Mouse (Mus musculus) liver, embryonic 11.5 days (tissue): ENCODE data around the gene 1500015O10Rik. TPM values are rescaled to one million over a fixed set of nuclear protein-coding genes. Genes with fewer than 3 reads are reported as not detected.

ENCODE experiments used
- ATAC-seq: fragments of 200-750 bp; cut with Nextera tagmentation; replicated peaks from 2 replicates; pipeline ENCODE4 v1.8.0; 2017; ENCODE audit warnings: moderate number of reproducible peaks, mild to moderate bottlenecking, moderate TSS enrichment, moderate library complexity; ENCODE audit not compliant: low FRiP score
- DNase-seq: peaks from one replicate; pipeline ENCODE4 v3.0.0-alpha.2; 2017; ENCODE audit warnings: low spot score
- H3K27ac ChIP-seq: fragments of 300-500 bp; sonication (generic); 2 replicates; pipeline ENCODE4 v1.5.1; 2014; ENCODE audit warnings: mild to moderate bottlenecking, low read depth, low read length, control low read depth
- H3K27me3 ChIP-seq: fragments of 300-500 bp; sonication (generic); replicated peaks from 2 replicates; pipeline ENCODE4 v1.6.1; 2014; ENCODE audit warnings: low read length, mixed read lengths; ENCODE audit not compliant: control insufficient read depth, insufficient read depth
- H3K36me3 ChIP-seq: fragments of 300-500 bp; sonication (generic); 2 replicates; pipeline ENCODE4 v1.6.1; 2014; ENCODE audit warnings: mild to moderate bottlenecking, low read length, moderate library complexity, mixed read lengths; ENCODE audit not compliant: control insufficient read depth, insufficient read depth
- H3K4me1 ChIP-seq: fragments of 300-500 bp; sonication (generic); replicated peaks from 2 replicates; pipeline ENCODE4 v1.6.1; 2014; ENCODE audit warnings: low read length, mixed read lengths; ENCODE audit not compliant: control insufficient read depth, insufficient read depth
- H3K4me2 ChIP-seq: fragments of 300-500 bp; sonication (generic); 2 replicates; pipeline ENCODE4 v1.6.1; 2014; ENCODE audit warnings: mild to moderate bottlenecking, control low read depth, moderate library complexity
- H3K4me3 ChIP-seq: fragments of 300-500 bp; sonication (generic); 2 replicates; pipeline ENCODE4 v1.5.1; 2014; ENCODE audit warnings: low read depth, low read length, control low read depth
- H3K9ac ChIP-seq: fragments of 300-500 bp; sonication (generic); 2 replicates; pipeline ENCODE4 v1.6.1; 2014; ENCODE audit warnings: low read depth, low read length, control low read depth
- H3K9me3 ChIP-seq: fragments of 300-500 bp; sonication (generic); 2 replicates; pipeline ENCODE4 v1.6.1; 2016; ENCODE audit warnings: low read length, inconsistent platforms, mixed read lengths; ENCODE audit not compliant: control insufficient read depth
- WGBS: fragments of 180-500 bp; shearing (Covaris S2); extraction: QIAGEN DNeasy Blood & Tissue Kit; methylation state at CpG from one replicate; pipeline ENCODE4 v1.1.7; 2014; 5-methylcytosine and 5-hydroxymethylcytosine counted together
- polyA plus RNA-seq: library from polyadenylated mRNA; unstranded; fragments of >200 nt; fragmentation: Nextera tagmentation; extraction: Ambion mirVana; gene quantifications from 2 replicates; pipeline ENCODE4 v1.2.1, GENCODE M21; 2014

Gene 1500015O10Rik
- polyA plus RNA-seq, 1 experiment from 2014 or later, result 0.25 TPM

GRCm38 (mm10) chr1:43768385-43768990 lies 38.1 kb downstream of the 1500015O10Rik start:
- no peaks in the 10 kb centered on the region for H3K9me3 ChIP-seq
- no peak overlapping the region for H3K4me2 ChIP-seq
- no peak overlapping the region for H3K4me3 ChIP-seq
- ATAC-seq, result no peak
- no peak overlapping the region for H3K9ac ChIP-seq
- no peak overlapping the region for H3K27ac ChIP-seq
- peaks cover 2% of the 10 kb centered on the region; the same call in 1 of the 2 replicates for H3K36me3 ChIP-seq
- no peak for DNase-seq
- no peaks in the 10 kb centered on the region for H3K27me3 ChIP-seq
- no peaks in the 10 kb centered on the region for H3K4me1 ChIP-seq
- 79% methylated on average over 4 of the region's 4 CpGs for WGBS

- H3K27me3 ChIP-seq, result no peaks in the 10 kb centered on the region
- no peak for DNase-seq
- no peaks in the 10 kb centered on the region for H3K9me3 ChIP-seq
- no peak overlapping the region for H3K9ac ChIP-seq
- 75% methylated on average over 1 of the region's 1 CpGs for WGBS
- no peak overlapping the region for H3K4me3 ChIP-seq
- H3K4me1 ChIP-seq, result no peaks in the 10 kb centered on the region
- H3K36me3 ChIP-seq, result peaks cover 5% of the 10 kb centered on the region; the same call in 1 of the 2 replicates
- H3K4me2 ChIP-seq, result no peak overlapping the region
- H3K27ac ChIP-seq, result no peak overlapping the region
- ATAC-seq, result no peak
Measured at GRCm38 (mm10) chr1:43769348-43769747, 38.9 kb downstream of the 1500015O10Rik start.

DNA sequence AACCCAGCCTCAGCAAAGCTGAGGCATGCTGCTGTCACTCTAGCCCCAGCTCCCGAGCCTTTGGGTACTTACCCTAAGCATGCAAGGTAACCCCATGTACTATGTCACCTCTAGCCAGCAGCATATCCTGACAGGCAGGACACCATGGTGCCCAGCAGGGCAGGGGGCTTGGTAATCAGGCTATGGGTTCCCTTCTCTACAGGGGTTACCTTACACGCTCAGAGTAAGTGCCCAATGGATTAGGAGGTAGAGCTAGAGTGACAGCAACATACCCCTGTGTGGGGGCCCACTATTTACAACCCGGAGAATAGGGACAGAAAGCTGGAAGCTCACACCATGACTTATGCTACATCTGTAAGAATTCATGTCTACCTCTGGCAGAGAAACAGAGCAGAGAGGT lies 39.6 kb downstream of the 1500015O10Rik start:
- peaks cover 5% of the 10 kb centered on the region; the same call in 1 of the 2 replicates for H3K36me3 ChIP-seq
- H3K4me2 ChIP-seq, result no peak overlapping the region
- no peak overlapping the region for H3K4me3 ChIP-seq
- ATAC-seq (no peak), DNase-seq (no peak)
- no peak overlapping the region for H3K27ac ChIP-seq
- no peaks in the 10 kb centered on the region for H3K9me3 ChIP-seq
- H3K27me3 ChIP-seq, result no peaks in the 10 kb centered on the region
- H3K4me1 ChIP-seq, result no peaks in the 10 kb centered on the region
- H3K9ac ChIP-seq, result no peak overlapping the region
- WGBS, result 79% methylated on average over 3 of the region's 3 CpGs

DNA sequence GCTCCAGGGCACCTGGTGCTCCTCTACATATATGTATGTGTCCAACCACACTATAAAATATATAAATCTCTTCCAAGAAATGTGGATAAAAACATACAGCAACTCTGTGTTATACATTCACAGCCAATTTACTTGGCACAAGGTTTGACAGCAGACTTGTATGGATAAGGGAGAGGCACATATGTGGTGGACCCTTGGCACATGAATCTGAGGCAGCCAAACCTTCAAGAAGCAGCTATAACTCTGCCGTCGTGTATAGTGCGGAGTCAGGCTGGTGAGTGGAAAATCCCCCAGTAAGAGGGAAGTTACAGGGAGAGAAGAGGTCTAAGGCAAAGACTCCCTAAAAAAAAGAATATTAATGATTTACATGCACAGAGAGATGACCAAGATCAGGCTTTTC lies 42.3 kb downstream of the 1500015O10Rik start:
- H3K4me3 ChIP-seq, result no peak overlapping the region
- WGBS, result 96% methylated on average over 3 of the region's 3 CpGs
- no peaks in the 10 kb centered on the region for H3K9me3 ChIP-seq
- H3K4me2 ChIP-seq, result no peak overlapping the region
- ATAC-seq, result no peak
- H3K36me3 ChIP-seq, result peaks cover 5% of the 10 kb centered on the region; the same call in 1 of the 2 replicates
- no peak for DNase-seq
- H3K9ac ChIP-seq, result no peak overlapping the region
- no peaks in the 10 kb centered on the region for H3K4me1 ChIP-seq
- no peak overlapping the region for H3K27ac ChIP-seq
- H3K27me3 ChIP-seq, result no peaks in the 10 kb centered on the region

GRCm38 (mm10) chr1:43774126-43774525 lies 43.7 kb downstream of the 1500015O10Rik start:
- Histone ChIP-seq H3K27me3 (no peaks in the 10 kb centered on the region), H3K9ac (no peak overlapping the region), H3K4me1 (no peaks in the 10 kb centered on the region), H3K36me3 (peaks cover 10% of the 10 kb centered on the region; the same call in 1 of the 2 replicates), H3K9me3 (no peaks in the 10 kb centered on the region), H3K4me2 (no peak overlapping the region), H3K4me3 (no peak overlapping the region), H3K27ac (no peak overlapping the region)
- ATAC-seq (no peak), DNase-seq (no peak)
- WGBS, result 89% methylated on average over 4 of the region's 4 CpGs

GRCm38 (mm10) chr1:43776106-43776505 lies 45.7 kb downstream of the 1500015O10Rik start:
- no peaks in the 10 kb centered on the region for H3K4me1 ChIP-seq
- H3K9ac ChIP-seq, result no peak overlapping the region
- no peak overlapping the region for H3K27ac ChIP-seq
- ATAC-seq, result no peak
- H3K9me3 ChIP-seq, result no peaks in the 10 kb centered on the region
- no peak for DNase-seq
- no peaks in the 10 kb centered on the region for H3K27me3 ChIP-seq
- WGBS, result 76% methylated on average over 3 of the region's 3 CpGs
- no peak overlapping the region for H3K4me3 ChIP-seq
- H3K4me2 ChIP-seq, result no peak overlapping the region
- H3K36me3 ChIP-seq, result peaks cover 11% of the 10 kb centered on the region; the same call in 1 of the 2 replicates

- no peak overlapping the region for H3K4me2 ChIP-seq
- no peak overlapping the region for H3K9ac ChIP-seq
- WGBS, result 78% methylated on average over 2 of the region's 2 CpGs
- H3K4me1 ChIP-seq, result no peaks in the 10 kb centered on the region
- peaks cover 8% of the 10 kb centered on the region; the same call in 1 of the 2 replicates for H3K36me3 ChIP-seq
- ATAC-seq (no peak), DNase-seq (no peak)
- H3K27ac ChIP-seq, result no peak overlapping the region
- no peaks in the 10 kb centered on the region for H3K9me3 ChIP-seq
- H3K4me3 ChIP-seq, result no peak overlapping the region
- no peaks in the 10 kb centered on the region for H3K27me3 ChIP-seq
Measured at GRCm38 (mm10) chr1:43781195-43781594, 50.8 kb downstream of the 1500015O10Rik start.

DNA sequence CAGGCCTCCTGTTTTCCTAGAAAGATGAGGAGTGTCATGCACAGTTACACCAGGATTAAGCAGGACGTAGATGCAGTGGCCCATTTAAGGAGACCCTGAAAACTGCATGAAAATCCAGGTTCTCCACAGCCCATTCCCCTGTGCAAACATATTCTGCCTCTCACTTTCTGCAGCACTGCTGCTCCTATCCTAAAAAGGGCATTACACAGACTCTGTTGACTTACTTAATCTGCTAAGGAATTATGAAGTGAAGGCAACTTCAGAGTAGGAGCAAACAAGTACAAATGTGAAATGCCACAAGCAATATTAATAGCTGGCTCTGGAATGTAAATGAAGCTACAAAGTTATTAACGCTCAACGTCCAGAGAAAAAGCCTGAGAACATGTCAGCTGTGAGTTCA lies 51.3 kb downstream of the 1500015O10Rik start:
- no peak overlapping the region for H3K4me2 ChIP-seq
- H3K9ac ChIP-seq, result no peak overlapping the region
- no peaks in the 10 kb centered on the region for H3K9me3 ChIP-seq
- 86% methylated on average over 3 of the region's 3 CpGs for WGBS
- DNase-seq (peak; percentile 20), ATAC-seq (no peak)
- H3K4me1 ChIP-seq, result no peaks in the 10 kb centered on the region
- H3K27ac ChIP-seq, result no peak overlapping the region
- H3K36me3 ChIP-seq, result peaks cover 9% of the 10 kb centered on the region; the same call in 1 of the 2 replicates
- no peak overlapping the region for H3K4me3 ChIP-seq
- H3K27me3 ChIP-seq, result no peaks in the 10 kb centered on the region

DNA sequence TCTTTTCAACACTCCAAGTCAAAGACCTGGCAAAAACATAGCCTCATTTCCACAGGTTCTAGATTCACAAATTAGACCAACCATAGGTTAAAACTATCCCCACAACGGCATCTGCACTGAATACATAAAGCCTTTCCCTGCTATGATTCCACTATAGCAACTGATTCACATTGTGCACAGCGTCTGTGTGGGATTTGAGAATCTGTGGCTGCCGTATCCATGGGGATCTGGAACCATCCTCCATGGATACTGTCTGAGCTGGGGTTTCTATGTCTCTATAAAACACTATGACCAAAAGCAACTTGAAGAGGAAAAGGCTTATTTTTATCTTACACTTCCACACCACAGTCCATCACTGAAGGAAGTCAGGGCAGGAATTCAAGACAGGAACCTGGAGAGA lies 52.3 kb downstream of the 1500015O10Rik start:
- DNase-seq, result no peak

More for the DNA sequence above, 52.3 kb downstream of the 1500015O10Rik start:
- Histone ChIP-seq H3K27ac (no peak overlapping the region), H3K4me2 (no peak overlapping the region), H3K27me3 (no peaks in the 10 kb centered on the region), H3K9me3 (no peaks in the 10 kb centered on the region), H3K36me3 (peaks cover 9% of the 10 kb centered on the region; the same call in 1 of the 2 replicates), H3K4me1 (no peaks in the 10 kb centered on the region), H3K9ac (no peak overlapping the region), H3K4me3 (no peak overlapping the region)
- no peak for ATAC-seq
- 90% methylated on average over 3 of the region's 3 CpGs for WGBS
